Mouse (Mus musculus): ENCODE results near the gene Cited1. TPM values are rescaled to one million over a fixed set of nuclear protein-coding genes. Genes with fewer than 3 reads are reported as not detected.
"Not testable (repeated sequence)": the region's sequence is repeated elsewhere in the genome, so short reads cannot be mapped to it uniquely, and the experiment has no call there.

The Cited1 gene
- 76.3 and 81.3 TPM in 2 replicates for polyA plus RNA-seq (2016; fragmentation: Nextera tagmentation; extraction: Ambion mirVana)

GRCm38 (mm10) chrX:102251937-102252860 lies at the start of gene Cited1:
TSS of gene Cited1 (minus strand) at chrX:102252181.
- Histone ChIP-seq H3K4me1 (no peaks in the 10 kb centered on the region; the same call in 1 of the 2 replicates), H3K9me3 (replicated peaks) (0 out of 2 replicates have a peak, but pooled peaks cover 5% of the 10 kb centered on the region), H3K9ac (peak within 1 kb of the TSS; percentile 52), H3K4me2 (peak within 1 kb of the TSS; percentile 72), H3K27ac (0 out of 2 replicates have a peak within 1 kb of the TSS, but pooled peaks have one; percentile 4), H3K36me3 (no peaks in the 10 kb centered on the region), H3K27me3 (replicated peaks) (peaks cover 77% of the 10 kb centered on the region), H3K4me3 (peak within 1 kb of the TSS; percentile 54)
- peak; percentile 68 for ATAC-seq
- 9% methylated on average over 44 of the region's 44 CpGs for WGBS (ENCODE audit: insufficient replicate concordance)

DNA sequence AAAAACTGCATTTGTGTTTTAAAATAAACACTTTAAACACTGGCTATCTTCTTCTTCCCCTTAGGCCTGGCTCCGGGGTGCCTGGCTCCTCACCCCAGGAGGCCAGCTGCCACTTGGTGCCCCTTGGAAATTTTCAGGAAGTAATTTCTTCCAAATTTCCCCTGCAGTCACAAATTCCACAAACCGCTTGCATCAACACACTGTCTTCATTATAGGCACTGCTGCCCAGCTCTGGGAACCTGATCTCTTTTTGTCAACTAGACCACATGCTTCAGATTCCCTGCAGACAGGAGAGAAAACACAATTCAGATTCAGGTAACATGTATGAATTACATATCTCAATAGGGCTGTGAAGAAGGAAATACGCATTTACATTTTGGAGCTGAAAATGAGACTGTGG lies 32.9 kb upstream of the Cited1 start:
- no peak overlapping the region for H3K4me3 ChIP-seq
- no peaks in the 10 kb centered on the region; the same call in 1 of the 2 replicates for H3K27me3 ChIP-seq (replicated peaks)
- ATAC-seq, result no peak
- no peaks in the 10 kb centered on the region for H3K4me1 ChIP-seq
- H3K4me2 ChIP-seq, result no peak overlapping the region
- WGBS (ENCODE audit: insufficient replicate concordance), result 70% methylated on average over 3 of the region's 3 CpGs
- no peak overlapping the region for H3K27ac ChIP-seq
- H3K9ac ChIP-seq, result no peak overlapping the region
- no peaks in the 10 kb centered on the region for H3K36me3 ChIP-seq
- H3K9me3 ChIP-seq (replicated peaks), result no peaks in the 10 kb centered on the region

DNA sequence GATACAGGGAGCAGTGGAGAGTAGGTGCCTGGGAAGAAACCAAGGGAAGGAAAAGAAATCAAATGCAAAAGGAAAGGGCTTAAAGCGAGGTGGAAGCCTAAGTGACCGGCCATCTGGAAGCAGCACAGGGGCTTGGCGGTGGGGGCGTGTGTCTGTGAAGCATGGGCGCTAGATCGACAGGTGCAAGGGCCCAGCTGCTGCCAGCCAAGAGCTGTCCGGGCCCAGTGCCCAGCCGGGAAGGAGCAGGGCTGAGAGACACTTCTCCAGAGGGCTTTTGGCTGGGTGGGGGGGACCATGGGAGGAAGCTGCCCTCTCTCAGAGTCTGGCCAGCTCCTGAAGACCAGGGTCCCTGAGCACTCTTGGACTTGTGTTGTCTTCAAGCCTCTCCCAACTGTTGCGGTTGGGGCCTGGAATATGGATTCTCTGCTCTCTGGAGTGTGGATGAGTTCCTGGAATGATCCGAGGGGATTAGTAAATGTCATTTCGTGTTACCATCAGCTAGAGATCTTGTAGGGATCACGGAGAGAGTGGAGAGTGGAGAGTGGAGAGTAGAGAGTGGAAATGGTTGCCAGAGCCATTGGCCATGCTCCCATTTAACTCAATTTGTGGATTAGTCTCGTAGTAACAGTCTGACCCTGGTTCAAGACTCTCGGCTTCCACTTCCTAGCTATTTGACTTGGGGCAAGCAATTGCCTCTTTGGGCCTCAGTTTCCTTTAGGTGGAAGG lies 10.8 kb upstream of the Cited1 start:
- WGBS (ENCODE audit: insufficient replicate concordance), result 74% methylated on average over 14 of the region's 14 CpGs
- no peak overlapping the region for H3K27ac ChIP-seq
- no peak overlapping the region for H3K4me3 ChIP-seq
- H3K27me3 ChIP-seq (replicated peaks), result peaks cover 35% of the 10 kb centered on the region
- no peaks in the 10 kb centered on the region for H3K36me3 ChIP-seq
- no peak overlapping the region for H3K9ac ChIP-seq
- peaks cover 8% of the 10 kb centered on the region; the same call in 1 of the 2 replicates for H3K4me1 ChIP-seq
- no peaks in the 10 kb centered on the region for H3K9me3 ChIP-seq (replicated peaks)
- no peak overlapping the region for H3K4me2 ChIP-seq
- ATAC-seq, result no peak

GRCm38 (mm10) chrX:102259772-102260171 lies 7.8 kb upstream of the Cited1 start:
- peaks cover 38% of the 10 kb centered on the region for H3K27me3 ChIP-seq (replicated peaks)

DNA sequence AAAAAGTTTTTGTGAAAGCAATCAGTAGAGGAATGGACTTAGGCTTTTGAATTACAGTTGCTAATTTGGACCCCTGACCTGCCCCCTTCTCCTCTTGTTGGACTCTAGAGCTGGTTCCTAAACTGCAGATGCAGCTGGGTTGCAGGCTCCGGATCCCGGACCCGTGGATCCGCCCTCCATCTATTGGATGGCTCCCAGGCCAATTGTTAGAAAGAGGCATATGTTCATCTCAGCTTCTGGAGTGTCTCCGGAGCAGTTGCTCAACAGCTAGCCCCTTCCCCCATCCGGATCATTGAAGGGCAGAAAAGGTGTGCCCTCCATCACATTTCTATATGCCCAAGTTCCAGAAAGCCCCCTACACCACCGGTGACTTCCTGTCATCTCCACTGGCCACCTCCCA lies 1.9 kb upstream of the Cited1 start:
- Histone ChIP-seq H3K27ac (no peak overlapping the region), H3K9me3 (replicated peaks) (0 out of 2 replicates have a peak, but pooled peaks cover 5% of the 10 kb centered on the region), H3K4me3 (no peak overlapping the region), H3K27me3 (replicated peaks) (peaks cover 61% of the 10 kb centered on the region), H3K9ac (no peak overlapping the region), H3K4me1 (no peaks in the 10 kb centered on the region; the same call in 1 of the 2 replicates), H3K36me3 (no peaks in the 10 kb centered on the region), H3K4me2 (peak overlapping the region; percentile 20; the same call in 1 of the 2 replicates)
- ATAC-seq, result no peak
- WGBS (ENCODE audit: insufficient replicate concordance), result 14% methylated on average over 7 of the region's 7 CpGs

More at GRCm38 (mm10) chrX:102259772-102260171, 7.8 kb upstream of the Cited1 start:
- H3K9ac ChIP-seq, result no peak overlapping the region
- H3K4me2 ChIP-seq, result no peak overlapping the region
- no peaks in the 10 kb centered on the region for H3K9me3 ChIP-seq (replicated peaks)
- H3K4me3 ChIP-seq, result no peak overlapping the region
- no peaks in the 10 kb centered on the region for H3K4me1 ChIP-seq
- no peak for ATAC-seq
- H3K36me3 ChIP-seq, result no peaks in the 10 kb centered on the region
- H3K27ac ChIP-seq, result no peak overlapping the region
- WGBS (ENCODE audit: insufficient replicate concordance), result 77% methylated on average over 4 of the region's 4 CpGs

DNA sequence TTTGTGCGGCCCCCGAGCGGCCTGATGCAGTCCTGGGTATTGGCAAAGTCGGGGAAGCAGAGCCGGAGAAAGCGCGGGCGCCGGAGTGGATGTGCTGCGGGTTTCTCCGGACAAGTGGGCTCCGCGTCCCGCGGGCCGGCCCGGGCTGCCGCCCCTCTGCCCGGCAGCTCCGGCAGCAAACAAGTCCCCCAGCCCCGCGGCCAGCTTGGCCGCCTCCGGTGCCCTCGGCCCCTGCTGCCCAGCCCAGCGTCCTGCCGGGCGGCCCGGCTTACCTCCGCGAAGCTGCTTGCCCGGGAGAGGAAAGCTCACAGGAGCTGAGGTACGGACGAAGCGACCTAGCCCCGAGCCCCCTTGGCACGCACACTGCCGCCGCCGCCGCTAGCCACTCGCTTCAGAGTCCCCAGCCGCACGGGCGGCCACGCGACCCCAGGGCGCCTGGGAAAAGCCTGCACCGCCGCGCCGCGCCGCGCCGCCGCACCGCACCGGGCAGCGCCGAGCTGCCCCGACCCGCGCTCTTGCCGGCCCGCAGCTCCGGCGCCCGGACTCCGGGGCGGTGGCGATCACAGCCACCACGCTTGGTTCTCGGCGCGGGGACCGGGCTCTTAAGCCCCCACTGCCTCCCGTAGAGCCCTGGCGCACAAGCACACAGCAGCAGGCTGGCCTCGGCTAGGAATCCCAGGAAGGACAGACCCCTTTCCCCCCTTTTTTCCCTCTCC lies 602 bp downstream of the Cited1 start:
- peaks cover 86% of the 10 kb centered on the region for H3K27me3 ChIP-seq (replicated peaks)
- H3K4me3 ChIP-seq, result peak overlapping the region; percentile 54
- no peaks in the 10 kb centered on the region; the same call in 1 of the 2 replicates for H3K4me1 ChIP-seq
- H3K9ac ChIP-seq, result peak overlapping the region; percentile 52
- 7% methylated on average over 58 of the region's 80 CpGs for WGBS (ENCODE audit: insufficient replicate concordance)
- H3K27ac ChIP-seq, result 0 out of 2 replicates have a peak overlapping the region, but pooled peaks have one; percentile 4
- ATAC-seq, result no peak
- no peaks in the 10 kb centered on the region for H3K36me3 ChIP-seq
- H3K9me3 ChIP-seq (replicated peaks), result 0 out of 2 replicates have a peak, but pooled peaks cover 5% of the 10 kb centered on the region
- H3K4me2 ChIP-seq, result peak overlapping the region; percentile 72

- peaks cover 91% of the 10 kb centered on the region for H3K27me3 ChIP-seq (replicated peaks)
- no peak for ATAC-seq
- no peaks in the 10 kb centered on the region for H3K36me3 ChIP-seq
- H3K4me1 ChIP-seq, result no peaks in the 10 kb centered on the region; the same call in 1 of the 2 replicates
- H3K9ac ChIP-seq, result peak overlapping the region; percentile 52; the same call in 1 of the 2 replicates
- WGBS (ENCODE audit: insufficient replicate concordance), result 13% methylated on average over 24 of the region's 24 CpGs
- H3K4me3 ChIP-seq, result peak overlapping the region; percentile 54
- no peak overlapping the region for H3K27ac ChIP-seq
- H3K9me3 ChIP-seq (replicated peaks), result 0 out of 2 replicates have a peak, but pooled peaks cover 5% of the 10 kb centered on the region
- H3K4me2 ChIP-seq, result peak overlapping the region; percentile 72
These were observed 1.1 kb downstream of the Cited1 start for GRCm38 (mm10) chrX:102250891-102251170.

DNA sequence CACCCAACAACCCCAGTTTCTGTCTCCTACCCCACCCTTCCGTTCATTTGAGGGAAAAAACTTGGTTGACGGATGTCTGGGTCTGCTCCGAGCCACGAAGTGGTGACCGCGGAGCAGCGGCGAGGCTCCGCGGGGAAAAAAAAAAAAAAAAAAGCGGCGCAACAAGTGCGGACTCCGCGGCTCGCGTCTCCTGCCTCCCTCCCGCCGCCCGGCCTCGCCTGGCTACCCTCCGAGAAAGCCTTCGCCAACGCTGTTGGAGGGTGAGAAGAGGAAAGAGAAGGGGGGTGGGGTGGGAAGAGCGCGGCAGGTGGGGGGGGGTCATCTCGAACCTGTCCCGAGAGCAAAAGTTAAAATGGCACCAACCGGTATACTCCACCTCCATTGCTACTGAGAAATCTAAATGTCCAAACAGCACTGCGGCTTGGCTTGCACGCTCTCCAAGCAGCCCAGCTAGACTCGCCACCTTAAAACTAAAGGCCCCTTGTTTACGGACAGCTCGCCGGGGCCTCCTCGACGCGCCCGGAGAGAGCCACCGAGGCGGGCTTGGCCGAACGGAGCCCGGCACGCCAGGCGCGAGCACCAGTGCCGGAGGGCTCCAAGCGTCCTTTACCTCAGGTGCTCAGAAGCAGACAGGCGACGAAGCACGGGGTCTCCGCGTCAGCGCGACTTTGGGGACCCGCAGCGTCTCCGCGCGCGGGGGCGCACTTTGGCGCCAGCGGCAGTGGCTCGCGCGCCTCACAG lies 1.7 kb downstream of the Cited1 start:
- H3K4me3 ChIP-seq, result peak overlapping the region; percentile 54
- WGBS (ENCODE audit: insufficient replicate concordance), result 8% methylated on average over 49 of the region's 68 CpGs
- no peak overlapping the region for H3K9ac ChIP-seq
- H3K9me3 ChIP-seq (replicated peaks), result 0 out of 2 replicates have a peak, but pooled peaks cover 5% of the 10 kb centered on the region
- no peaks in the 10 kb centered on the region; the same call in 1 of the 2 replicates for H3K4me1 ChIP-seq
- H3K27ac ChIP-seq, result no peak overlapping the region
- ATAC-seq, result no peak
- H3K27me3 ChIP-seq (replicated peaks), result peaks cover 92% of the 10 kb centered on the region
- H3K36me3 ChIP-seq, result no peaks in the 10 kb centered on the region
- peak overlapping the region; percentile 72 for H3K4me2 ChIP-seq

- peaks cover 58% of the 10 kb centered on the region for H3K27me3 ChIP-seq (replicated peaks)
- no peak for ATAC-seq
- WGBS (ENCODE audit: insufficient replicate concordance), result 35% methylated on average over 2 of the region's 2 CpGs
These were observed 7.6 kb downstream of the Cited1 start for GRCm38 (mm10) chrX:102244334-102244733.

DNA sequence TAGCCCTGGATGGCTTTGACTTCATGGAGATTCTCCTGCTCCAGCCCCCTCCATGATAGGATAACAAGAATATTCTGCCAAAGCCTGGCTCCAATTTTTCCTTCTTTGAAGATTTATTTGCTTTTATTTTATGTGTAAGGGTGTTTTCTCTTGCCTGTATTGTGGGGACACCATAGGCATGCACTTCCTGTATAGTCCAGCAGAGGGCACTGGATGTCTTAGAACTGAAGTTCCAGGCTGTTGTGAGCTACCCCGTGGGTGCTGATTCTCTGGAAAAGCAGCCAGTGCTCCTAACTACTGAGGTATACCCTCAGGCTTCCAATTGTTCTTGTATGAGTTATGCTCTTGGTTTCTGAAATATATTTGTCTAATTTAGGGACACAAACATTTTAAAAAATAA lies 32.9 kb downstream of the Cited1 start:
- no peaks in the 10 kb centered on the region for H3K27me3 ChIP-seq (replicated peaks)
- no peak overlapping the region for H3K4me2 ChIP-seq
- 3% methylated on average over 1 of the region's 1 CpGs for WGBS (ENCODE audit: insufficient replicate concordance)
- no peaks in the 10 kb centered on the region for H3K36me3 ChIP-seq
- H3K27ac ChIP-seq, result no peak overlapping the region
- ATAC-seq, result no peak
- H3K9me3 ChIP-seq (replicated peaks), result no peaks in the 10 kb centered on the region
- no peak overlapping the region for H3K9ac ChIP-seq
- no peak overlapping the region for H3K4me3 ChIP-seq
- no peaks in the 10 kb centered on the region for H3K4me1 ChIP-seq

More at GRCm38 (mm10) chrX:102244334-102244733, 7.6 kb downstream of the Cited1 start:
- Histone ChIP-seq H3K9ac (no peak overlapping the region), H3K4me3 (no peak overlapping the region), H3K27ac (no peak overlapping the region), H3K36me3 (no peaks in the 10 kb centered on the region), H3K9me3 (replicated peaks) (no peaks in the 10 kb centered on the region), H3K4me1 (no peaks in the 10 kb centered on the region), H3K4me2 (no peak overlapping the region)

DNA sequence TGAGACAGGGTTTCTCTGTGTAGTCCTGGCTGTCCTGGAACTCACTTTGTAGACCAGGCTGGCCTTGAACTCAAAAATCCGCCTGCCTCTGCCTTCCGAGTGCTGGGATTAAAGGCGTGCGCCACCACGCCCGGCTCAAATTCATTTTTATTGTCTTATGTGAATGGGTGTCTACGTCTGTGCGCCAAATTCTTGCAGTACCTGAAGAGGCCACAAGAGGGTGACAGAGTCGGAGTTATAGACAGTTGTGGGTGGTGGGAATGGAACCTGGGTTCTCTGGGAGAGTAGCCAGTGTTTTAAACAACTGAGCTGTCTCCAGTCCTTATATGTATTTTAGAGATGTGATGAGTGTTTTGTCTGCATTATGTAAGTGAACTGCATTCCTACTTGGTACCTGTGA lies 36.6 kb downstream of the Cited1 start:
- 23% methylated on average over 9 of the region's 9 CpGs for WGBS (ENCODE audit: insufficient replicate concordance)
- H3K4me3 ChIP-seq; H3K4me2 ChIP-seq; H3K27ac ChIP-seq; H3K4me1 ChIP-seq; ATAC-seq; H3K9me3 ChIP-seq (replicated peaks); H3K27me3 ChIP-seq (replicated peaks); H3K9ac ChIP-seq; H3K36me3 ChIP-seq: not testable (repeated sequence)

All from liver, embryonic 12.5 days (tissue).